Mouse (Mus musculus): ENCODE data around the gene Cpt1a. TPM values are rescaled to one million over a fixed set of nuclear protein-coding genes. Genes with fewer than 3 reads are reported as not detected.
A peak's percentile ranks its signal among the peaks of the same experiment; 100 is the strongest.

Cpt1a gene
- total and polyA plus RNA-seq, 2 experiments from 2014 or later: 49.8 to 79.4 TPM

GRCm38 (mm10) chr19:3323201-3323621 lies 1.1 kb downstream of the Cpt1a start:
- H3K27me3 ChIP-seq (ENCODE audit: control insufficient read depth, insufficient read depth, low read length): no peaks in the 10 kb centered on the region
- ATAC-seq (ENCODE audit: insufficient read depth, low read depth) (peak; percentile 76), DNase-seq (ENCODE audit: low spot score) (peak; percentile 91)
- H3K9me3 ChIP-seq (replicated peaks; ENCODE audit: control insufficient read depth, low read length): no peaks in the 10 kb centered on the region
- peak overlapping the region; percentile 93 for H3K4me2 ChIP-seq (ENCODE audit: low read depth, low read length)
- H3K36me3 ChIP-seq (replicated peaks; ENCODE audit: control insufficient read depth, insufficient read depth, low read length): no peaks in the 10 kb centered on the region
- H3K4me1 ChIP-seq (ENCODE audit: control insufficient read depth, insufficient read depth): peaks cover 21% of the 10 kb centered on the region
- peak overlapping the region; percentile 98 for H3K27ac ChIP-seq (ENCODE audit: low read depth)
- H3K4me3 ChIP-seq (ENCODE audit: low read depth, low read length): peak overlapping the region; percentile 82
- H3K9ac ChIP-seq (replicated peaks; ENCODE audit: low read depth, low read length): peak overlapping the region; percentile 77
- TF ChIP-seq CTCF (IDR thresholded peaks at IDR 0.05; ENCODE audit: low read depth) (no peak), EP300 (IDR thresholded peaks at IDR 0.05; ENCODE audit: low read depth) (no peak)
- under 1% methylated on average over 47 of the region's 47 CpGs for WGBS

- Histone ChIP-seq H3K9ac (replicated peaks; ENCODE audit: low read depth, low read length) (peak overlapping the region; percentile 77), H3K27me3 (ENCODE audit: control insufficient read depth, insufficient read depth, low read length) (no peaks in the 10 kb centered on the region), H3K4me3 (ENCODE audit: low read depth, low read length) (peak overlapping the region; percentile 82), H3K27ac (ENCODE audit: low read depth) (peak overlapping the region; percentile 98), H3K4me1 (ENCODE audit: control insufficient read depth, insufficient read depth) (peaks cover 21% of the 10 kb centered on the region), H3K9me3 (replicated peaks; ENCODE audit: control insufficient read depth, low read length) (no peaks in the 10 kb centered on the region), H3K4me2 (ENCODE audit: low read depth, low read length) (peak overlapping the region; percentile 93), H3K36me3 (replicated peaks; ENCODE audit: control insufficient read depth, insufficient read depth, low read length) (no peaks in the 10 kb centered on the region)
- WGBS: under 1% methylated on average over 34 of the region's 34 CpGs
- TF ChIP-seq EP300 (IDR thresholded peaks at IDR 0.05; ENCODE audit: low read depth) (no peak), CTCF (IDR thresholded peaks at IDR 0.05; ENCODE audit: low read depth) (no peak)
- peak; percentile 12 for ATAC-seq (ENCODE audit: insufficient read depth, low read depth)
- peak; percentile 57 for DNase-seq (ENCODE audit: low spot score)
Measured at GRCm38 (mm10) chr19:3323753-3324270, 1.7 kb downstream of the Cpt1a start.

GRCm38 (mm10) chr19:3324271-3324811 lies 2.2 kb downstream of the Cpt1a start:
- Histone ChIP-seq H3K27ac (ENCODE audit: low read depth) (peak overlapping the region; percentile 98), H3K9ac (replicated peaks; ENCODE audit: low read depth, low read length) (peak overlapping the region; percentile 77), H3K4me1 (ENCODE audit: control insufficient read depth, insufficient read depth) (peaks cover 21% of the 10 kb centered on the region), H3K9me3 (replicated peaks; ENCODE audit: control insufficient read depth, low read length) (no peaks in the 10 kb centered on the region), H3K4me2 (ENCODE audit: low read depth, low read length) (peak overlapping the region; percentile 93), H3K27me3 (ENCODE audit: control insufficient read depth, insufficient read depth, low read length) (no peaks in the 10 kb centered on the region), H3K36me3 (replicated peaks; ENCODE audit: control insufficient read depth, insufficient read depth, low read length) (no peaks in the 10 kb centered on the region), H3K4me3 (ENCODE audit: low read depth, low read length) (peak overlapping the region; percentile 82)
- DNase-seq (ENCODE audit: low spot score) (peak; percentile 33), ATAC-seq (ENCODE audit: insufficient read depth, low read depth) (no peak)
- TF ChIP-seq EP300 (IDR thresholded peaks at IDR 0.05; ENCODE audit: low read depth) (no peak), CTCF (IDR thresholded peaks at IDR 0.05; ENCODE audit: low read depth) (no peak)
- 2% methylated on average over 17 of the region's 17 CpGs for WGBS

GRCm38 (mm10) chr19:3324931-3325711 lies 3.0 kb downstream of the Cpt1a start:
- H3K27me3 ChIP-seq (ENCODE audit: control insufficient read depth, insufficient read depth, low read length): no peaks in the 10 kb centered on the region
- WGBS: under 1% methylated on average over 59 of the region's 59 CpGs
- H3K4me1 ChIP-seq (ENCODE audit: control insufficient read depth, insufficient read depth): peaks cover 21% of the 10 kb centered on the region
- H3K36me3 ChIP-seq (replicated peaks; ENCODE audit: control insufficient read depth, insufficient read depth, low read length): no peaks in the 10 kb centered on the region
- peak overlapping the region; percentile 98 for H3K27ac ChIP-seq (ENCODE audit: low read depth)
- ATAC-seq (ENCODE audit: insufficient read depth, low read depth) (peak; percentile 68), DNase-seq (ENCODE audit: low spot score) (peak; percentile 95)
- TF ChIP-seq CTCF (IDR thresholded peaks at IDR 0.05; ENCODE audit: low read depth) (no peak), EP300 (IDR thresholded peaks at IDR 0.05; ENCODE audit: low read depth) (peak; percentile 91; the same call in 1 of the 2 replicates)
- H3K9me3 ChIP-seq (replicated peaks; ENCODE audit: control insufficient read depth, low read length): no peaks in the 10 kb centered on the region
- H3K4me3 ChIP-seq (ENCODE audit: low read depth, low read length): peak overlapping the region; percentile 82
- peak overlapping the region; percentile 77 for H3K9ac ChIP-seq (replicated peaks; ENCODE audit: low read depth, low read length)
- peak overlapping the region; percentile 93 for H3K4me2 ChIP-seq (ENCODE audit: low read depth, low read length)

- H3K4me3 ChIP-seq (ENCODE audit: low read depth, low read length): peak overlapping the region; percentile 82
- 29% methylated on average over 15 of the region's 15 CpGs for WGBS
Measured at GRCm38 (mm10) chr19:3325771-3326478, 3.8 kb downstream of the Cpt1a start.

More at GRCm38 (mm10) chr19:3325771-3326478, 3.8 kb downstream of the Cpt1a start:
- TF ChIP-seq CTCF (IDR thresholded peaks at IDR 0.05; ENCODE audit: low read depth): no peak
- no peak for TF ChIP-seq EP300 (IDR thresholded peaks at IDR 0.05; ENCODE audit: low read depth)
- DNase-seq (ENCODE audit: low spot score) (peak; percentile 57), ATAC-seq (ENCODE audit: insufficient read depth, low read depth) (no peak)
- Histone ChIP-seq H3K36me3 (replicated peaks; ENCODE audit: control insufficient read depth, insufficient read depth, low read length) (no peaks in the 10 kb centered on the region), H3K9me3 (replicated peaks; ENCODE audit: control insufficient read depth, low read length) (no peaks in the 10 kb centered on the region), H3K9ac (replicated peaks; ENCODE audit: low read depth, low read length) (peak overlapping the region; percentile 56), H3K27me3 (ENCODE audit: control insufficient read depth, insufficient read depth, low read length) (no peaks in the 10 kb centered on the region), H3K4me2 (ENCODE audit: low read depth, low read length) (peak overlapping the region; percentile 93), H3K4me1 (ENCODE audit: control insufficient read depth, insufficient read depth) (peaks cover 21% of the 10 kb centered on the region), H3K27ac (ENCODE audit: low read depth) (peak overlapping the region; percentile 98)
